Mouse (Mus musculus) forebrain, embryonic 15.5 days (tissue): ENCODE results near the gene Actb. TPM values are rescaled to one million over a fixed set of nuclear protein-coding genes. Genes with fewer than 3 reads are reported as not detected.

Experiments
- ATAC-seq: fragments of 200-750 bp; cut with Nextera tagmentation; replicated peaks from 2 replicates; pipeline ENCODE4 v1.8.0; 2017; ENCODE audit warnings: mild to moderate bottlenecking, moderate TSS enrichment, moderate library complexity
- H3K27ac ChIP-seq: fragments of 300-500 bp; sonication (generic); replicated peaks from 2 replicates; pipeline ENCODE4 v1.5.1; 2015; ENCODE audit warnings: mild to moderate bottlenecking, inconsistent platforms
- H3K27me3 ChIP-seq: fragments of 300-500 bp; sonication (generic); 2 replicates; pipeline ENCODE4 v1.6.1; 2015; ENCODE audit warnings: inconsistent platforms
- H3K36me3 ChIP-seq: fragments of 300-500 bp; sonication (generic); 2 replicates; pipeline ENCODE4 v1.6.1; 2015; ENCODE audit warnings: mild to moderate bottlenecking, inconsistent platforms
- H3K4me1 ChIP-seq: fragments of 300-500 bp; sonication (generic); 2 replicates; pipeline ENCODE4 v1.6.1; 2015; ENCODE audit warnings: inconsistent platforms
- H3K4me2 ChIP-seq: fragments of 300-500 bp; sonication (generic); replicated peaks from 2 replicates; pipeline ENCODE4 v1.6.1; 2015; ENCODE audit warnings: mild to moderate bottlenecking, inconsistent platforms
- H3K4me3 ChIP-seq: fragments of 300-500 bp; sonication (generic); 2 replicates; pipeline ENCODE4 v1.5.1; 2015; ENCODE audit warnings: mild to moderate bottlenecking, inconsistent platforms
- H3K9ac ChIP-seq: fragments of 300-500 bp; sonication (generic); replicated peaks from 2 replicates; pipeline ENCODE4 v1.6.1; 2015; ENCODE audit warnings: mild to moderate bottlenecking, inconsistent platforms
- H3K9me3 ChIP-seq: fragments of 300-500 bp; sonication (generic); 2 replicates; pipeline ENCODE4 v1.6.1; 2016; ENCODE audit warnings: inconsistent platforms
- WGBS: fragments of 180-500 bp; shearing (Covaris S2); methylation state at CpG from one replicate; pipeline ENCODE4 v1.1.7; 2015; ENCODE audit warnings: mixed read lengths; 5-methylcytosine and 5-hydroxymethylcytosine counted together
- polyA plus RNA-seq: library from polyadenylated mRNA; unstranded; fragments of >200 nt; fragmentation: Nextera tagmentation; extraction: Ambion mirVana; gene quantifications from 2 replicates; pipeline ENCODE4 v1.2.1, GENCODE M21; 2015

The Actb gene
- polyA plus RNA-seq, 1 experiment from 2014 or later, result 16,767 TPM

DNA sequence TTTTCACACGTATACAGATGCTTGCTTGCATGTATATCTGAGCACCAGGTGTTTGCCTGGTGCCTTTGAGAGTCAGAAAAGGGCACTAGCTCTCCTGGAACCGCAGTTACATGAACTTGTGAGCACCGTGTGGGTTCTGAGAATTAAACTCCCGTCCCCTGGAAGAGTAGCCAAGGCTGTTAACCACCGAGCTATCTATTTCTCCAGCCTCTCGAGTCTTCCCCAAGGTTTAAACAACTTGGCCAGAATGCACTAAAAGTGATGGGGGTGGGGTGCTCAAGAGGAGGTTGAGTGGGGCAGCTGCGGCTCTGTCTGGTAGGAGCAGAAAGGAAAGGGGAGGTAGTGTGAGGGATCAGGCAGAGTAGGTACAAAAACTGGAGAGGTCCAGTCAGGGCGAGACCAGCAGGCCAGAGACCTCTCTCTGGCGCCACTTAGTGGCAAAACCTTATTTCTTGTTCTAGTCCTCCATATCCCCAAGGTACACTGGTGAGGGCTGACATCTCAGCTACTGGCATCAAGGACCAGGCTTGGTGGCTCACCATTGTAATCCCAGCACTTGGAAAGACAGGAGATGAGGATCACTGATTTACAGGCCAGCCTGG is 25.6 kb upstream of the Actb start:
- ATAC-seq, result peak; percentile 38
- Histone ChIP-seq H3K4me3 (no peak overlapping the region), H3K9ac (no peak overlapping the region), H3K4me1 (peaks cover 12% of the 10 kb centered on the region), H3K36me3 (no peaks in the 10 kb centered on the region), H3K4me2 (no peak overlapping the region), H3K27me3 (no peaks in the 10 kb centered on the region), H3K9me3 (no peaks in the 10 kb centered on the region), H3K27ac (no peak overlapping the region)
- WGBS, result 28% methylated on average over 9 of the region's 9 CpGs

DNA sequence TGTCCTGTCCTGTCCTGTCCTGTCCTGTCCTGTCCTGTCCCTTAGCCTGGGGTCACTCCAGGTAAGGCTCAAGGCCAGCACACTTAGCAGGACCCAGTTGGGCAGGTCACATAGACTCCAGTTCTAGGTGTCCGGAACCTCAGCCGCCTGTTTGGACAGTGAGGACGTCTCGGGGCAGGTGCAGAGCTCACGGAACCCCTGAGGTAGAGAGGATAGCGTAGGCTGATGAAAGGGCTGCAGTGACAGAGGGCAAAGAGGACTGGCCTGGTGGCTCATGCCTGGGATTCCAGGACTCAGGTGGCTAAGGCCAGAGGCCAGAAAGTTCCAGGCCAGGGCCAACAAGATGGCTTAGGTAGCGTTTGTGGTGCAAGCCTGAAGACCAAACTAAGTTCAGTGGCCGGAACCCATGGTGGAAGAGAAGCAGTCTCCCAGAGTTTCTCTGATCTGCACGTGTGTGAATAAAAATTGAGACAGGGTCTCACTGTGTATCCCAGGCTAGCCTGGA is 24.7 kb upstream of the Actb start:
- Histone ChIP-seq H3K27ac (no peak overlapping the region), H3K9ac (no peak overlapping the region), H3K4me2 (no peak overlapping the region), H3K4me1 (peaks cover 16% of the 10 kb centered on the region), H3K36me3 (no peaks in the 10 kb centered on the region), H3K27me3 (no peaks in the 10 kb centered on the region), H3K4me3 (no peak overlapping the region), H3K9me3 (no peaks in the 10 kb centered on the region)
- WGBS, result 87% methylated on average over 9 of the region's 9 CpGs
- no peak for ATAC-seq

DNA sequence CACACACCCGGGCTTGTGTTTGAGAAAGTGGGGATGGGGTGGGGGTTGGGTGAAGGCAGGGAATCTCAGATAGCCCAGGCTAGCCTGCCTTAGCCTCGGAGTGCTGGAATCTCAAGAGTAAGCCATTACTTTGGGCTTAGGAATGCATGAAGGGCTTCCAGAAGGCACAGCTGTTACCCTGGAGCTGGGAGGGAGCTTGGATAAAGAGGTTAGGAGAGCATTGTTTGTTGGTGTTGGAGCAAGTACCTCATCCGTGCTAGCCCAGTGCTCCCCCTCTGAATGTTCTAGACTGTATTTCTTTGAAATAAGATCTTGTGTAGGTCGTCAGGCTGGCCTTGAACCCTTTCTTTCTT is 22.8 kb upstream of the Actb start:
- H3K27me3 ChIP-seq, result no peaks in the 10 kb centered on the region
- no peak overlapping the region; the same call in 1 of the 2 replicates for H3K27ac ChIP-seq
- peak overlapping the region; percentile 37 for H3K4me3 ChIP-seq
- peak overlapping the region; percentile 42 for H3K9ac ChIP-seq
- WGBS, result 17% methylated on average over 4 of the region's 4 CpGs
- H3K36me3 ChIP-seq, result no peaks in the 10 kb centered on the region
- H3K9me3 ChIP-seq, result no peaks in the 10 kb centered on the region
- H3K4me1 ChIP-seq, result peaks cover 12% of the 10 kb centered on the region
- ATAC-seq, result no peak
- peak overlapping the region; percentile 46 for H3K4me2 ChIP-seq

DNA sequence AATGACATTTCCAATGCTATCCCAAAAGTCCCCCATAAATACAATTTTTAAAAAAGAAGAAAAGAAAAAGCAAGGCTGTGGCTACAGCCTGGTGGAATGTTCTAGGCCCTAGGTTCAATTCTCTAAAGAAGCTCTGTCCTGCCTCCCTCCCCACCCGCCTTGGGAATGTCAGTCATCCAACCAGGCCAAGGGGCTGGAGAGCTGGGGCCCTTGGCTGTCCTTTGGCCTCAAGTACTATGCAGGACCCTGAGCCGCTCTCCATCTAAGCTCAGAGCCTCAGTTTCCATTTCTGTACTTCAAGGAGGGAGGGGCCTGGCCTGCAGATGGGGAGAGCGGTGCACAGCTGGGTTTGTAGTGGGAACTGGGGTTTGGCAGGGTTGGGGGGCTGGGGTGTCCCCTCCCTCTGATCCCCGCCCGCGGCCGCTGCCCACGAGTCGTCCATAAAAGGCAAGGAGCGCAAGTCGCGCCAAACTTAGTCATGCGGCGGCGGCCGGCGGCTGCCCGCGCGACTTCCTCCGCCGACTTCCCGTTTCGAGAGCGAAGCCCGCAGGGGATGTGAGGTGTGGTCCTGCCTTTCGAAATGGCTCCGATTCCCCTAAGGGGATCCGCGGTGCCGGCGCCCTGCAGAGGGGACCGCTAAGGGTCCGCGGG is 22.3 kb upstream of the Actb start:
- H3K9me3 ChIP-seq, result no peaks in the 10 kb centered on the region
- H3K9ac ChIP-seq, result peak overlapping the region; percentile 42
- H3K27ac ChIP-seq, result no peak overlapping the region; the same call in 1 of the 2 replicates
- peaks cover 12% of the 10 kb centered on the region for H3K4me1 ChIP-seq
- H3K36me3 ChIP-seq, result no peaks in the 10 kb centered on the region
- peak overlapping the region; percentile 46 for H3K4me2 ChIP-seq
- WGBS, result 3% methylated on average over 35 of the region's 35 CpGs
- ATAC-seq, result no peak
- peak overlapping the region; percentile 37 for H3K4me3 ChIP-seq
- no peaks in the 10 kb centered on the region for H3K27me3 ChIP-seq

DNA sequence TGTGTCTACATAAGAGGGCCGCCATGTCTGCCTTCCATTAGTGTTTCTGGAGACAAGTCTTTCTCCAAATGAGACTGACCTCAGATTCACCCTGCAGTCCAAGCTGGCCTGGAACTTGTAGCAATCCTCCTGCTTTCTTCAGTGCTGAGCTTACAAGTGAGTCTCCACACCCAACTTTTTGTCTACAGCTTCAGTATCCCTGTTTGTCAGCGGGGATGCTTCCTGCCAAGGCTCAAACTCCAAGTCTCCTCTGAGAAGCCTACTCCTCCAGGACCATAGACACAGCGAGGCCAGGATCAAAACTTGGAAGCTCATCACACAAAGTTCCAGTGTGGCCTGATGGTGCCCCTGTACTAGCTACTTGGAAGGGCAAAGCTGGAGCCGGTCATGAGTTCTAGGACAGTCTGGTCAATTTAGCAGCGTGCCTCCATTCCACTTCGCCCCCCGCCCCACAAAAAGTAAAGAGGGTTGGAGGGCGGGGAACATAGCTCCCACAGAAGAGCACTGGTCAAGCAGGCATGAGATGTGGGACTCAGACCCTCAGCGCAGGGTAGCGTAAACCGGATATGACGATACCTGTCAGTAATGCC is 20.9 kb upstream of the Actb start:
- WGBS, result 96% methylated on average over 12 of the region's 12 CpGs
- H3K4me3 ChIP-seq, result no peak overlapping the region
- H3K9ac ChIP-seq, result no peak overlapping the region
- no peaks in the 10 kb centered on the region for H3K27me3 ChIP-seq
- no peaks in the 10 kb centered on the region for H3K36me3 ChIP-seq
- ATAC-seq, result no peak
- H3K4me1 ChIP-seq, result peaks cover 12% of the 10 kb centered on the region
- no peak overlapping the region for H3K27ac ChIP-seq
- H3K9me3 ChIP-seq, result no peaks in the 10 kb centered on the region
- no peak overlapping the region for H3K4me2 ChIP-seq

DNA sequence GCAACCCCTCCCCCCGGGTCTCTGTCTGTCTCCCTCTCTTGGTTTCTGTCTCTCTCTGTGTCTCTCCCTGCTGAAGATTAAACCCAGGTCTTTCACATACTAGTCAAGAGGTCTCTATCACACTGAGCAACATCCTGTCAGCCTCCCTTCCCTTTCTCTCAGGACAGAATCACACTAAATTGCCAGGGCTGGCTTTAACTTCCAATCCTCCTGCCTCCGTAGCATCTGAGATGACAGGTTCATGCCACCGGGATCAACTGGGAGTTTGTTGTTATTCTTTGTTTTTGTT is 20.3 kb upstream of the Actb start:
- H3K4me2 ChIP-seq, result no peak overlapping the region
- peaks cover 12% of the 10 kb centered on the region for H3K4me1 ChIP-seq
- 60% methylated on average over 3 of the region's 3 CpGs for WGBS
- H3K36me3 ChIP-seq, result no peaks in the 10 kb centered on the region
- no peaks in the 10 kb centered on the region for H3K27me3 ChIP-seq
- no peak for ATAC-seq
- no peak overlapping the region for H3K4me3 ChIP-seq
- no peaks in the 10 kb centered on the region for H3K9me3 ChIP-seq
- H3K9ac ChIP-seq, result no peak overlapping the region
- H3K27ac ChIP-seq, result 0 out of 2 replicates have a peak overlapping the region, but pooled peaks have one; percentile 23

DNA sequence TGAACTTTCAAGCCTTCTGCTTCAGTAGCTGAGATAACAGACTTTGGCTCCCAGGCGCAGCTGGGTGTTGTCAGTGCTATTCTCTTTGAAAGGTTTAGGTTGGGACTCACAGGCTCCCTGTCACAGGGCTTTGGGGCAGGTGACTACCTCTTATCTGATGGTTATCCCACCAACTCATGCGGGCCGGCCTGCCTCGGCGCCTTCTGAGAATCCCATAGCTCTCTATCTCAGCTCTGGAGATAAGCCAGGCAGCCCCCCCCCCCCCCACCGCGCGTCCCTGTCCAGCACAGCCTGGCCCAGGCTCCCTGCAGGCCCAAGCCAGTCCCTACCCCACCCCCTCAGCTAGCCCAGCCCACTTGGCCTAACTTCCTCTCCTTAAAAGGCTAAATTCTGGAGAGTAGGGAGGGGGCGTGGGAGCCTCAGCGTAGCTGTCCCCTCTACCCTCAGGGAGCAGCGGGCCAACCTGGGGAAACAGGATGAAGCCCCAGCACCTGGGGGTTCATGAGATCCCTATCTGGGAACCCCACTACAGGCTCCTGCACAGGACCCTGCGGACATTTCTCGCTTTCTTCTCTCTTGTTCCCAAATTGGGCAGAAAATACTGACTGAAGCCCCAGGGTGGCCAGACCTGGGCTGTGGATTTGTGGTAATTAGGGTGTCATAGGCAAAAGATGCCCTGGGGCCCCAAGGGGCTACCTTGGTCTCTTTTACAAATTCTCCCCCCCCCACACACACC is 19.8 kb upstream of the Actb start:
- H3K9ac ChIP-seq, result no peak overlapping the region

DNA sequence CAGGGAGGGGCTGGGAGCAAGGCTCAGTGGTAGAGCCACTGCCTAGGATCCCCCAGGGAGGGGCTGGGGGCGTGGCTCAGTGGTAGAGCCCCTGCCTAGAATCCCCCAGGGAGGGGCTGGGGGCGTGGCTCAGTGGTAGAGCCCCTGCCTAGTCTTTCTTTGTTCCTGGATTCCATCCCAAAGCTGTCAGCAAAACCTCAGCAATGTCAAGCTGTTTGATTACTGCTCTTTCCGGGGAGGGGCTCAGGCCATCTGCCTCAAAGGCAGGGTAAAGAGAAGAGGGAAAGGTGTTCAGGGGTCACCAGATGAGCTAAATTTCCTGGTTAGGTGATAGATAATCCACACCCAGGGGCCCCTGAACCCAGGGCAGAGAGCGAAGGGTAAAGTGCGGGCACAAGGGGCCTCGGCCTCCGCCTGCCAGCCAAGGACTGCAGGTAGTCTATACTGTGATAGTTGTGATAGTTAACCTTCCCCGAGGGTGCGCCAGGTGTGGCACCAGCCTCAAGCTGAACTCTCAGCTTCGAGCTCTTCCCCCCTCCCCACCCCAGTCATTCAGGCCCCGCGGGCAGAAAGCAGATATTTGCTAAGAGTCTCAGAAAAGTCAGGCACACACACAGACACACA is 17.9 kb upstream of the Actb start:
- H3K27me3 ChIP-seq, result no peaks in the 10 kb centered on the region
- peaks cover 12% of the 10 kb centered on the region for H3K4me1 ChIP-seq
- no peaks in the 10 kb centered on the region for H3K9me3 ChIP-seq
- no peak overlapping the region for H3K4me2 ChIP-seq
- no peak overlapping the region for H3K27ac ChIP-seq
- no peaks in the 10 kb centered on the region for H3K36me3 ChIP-seq
- no peak for ATAC-seq
- no peak overlapping the region for H3K9ac ChIP-seq
- WGBS, result 79% methylated on average over 12 of the region's 12 CpGs
- no peak overlapping the region for H3K4me3 ChIP-seq

More for the DNA sequence above, 19.8 kb upstream of the Actb start:
- Histone ChIP-seq H3K27ac (peak overlapping the region; percentile 23; the same call in 1 of the 2 replicates), H3K4me2 (no peak overlapping the region), H3K36me3 (no peaks in the 10 kb centered on the region), H3K4me1 (peaks cover 12% of the 10 kb centered on the region), H3K9me3 (no peaks in the 10 kb centered on the region), H3K27me3 (no peaks in the 10 kb centered on the region), H3K4me3 (no peak overlapping the region)
- no peak for ATAC-seq
- WGBS, result 14% methylated on average over 13 of the region's 13 CpGs

DNA sequence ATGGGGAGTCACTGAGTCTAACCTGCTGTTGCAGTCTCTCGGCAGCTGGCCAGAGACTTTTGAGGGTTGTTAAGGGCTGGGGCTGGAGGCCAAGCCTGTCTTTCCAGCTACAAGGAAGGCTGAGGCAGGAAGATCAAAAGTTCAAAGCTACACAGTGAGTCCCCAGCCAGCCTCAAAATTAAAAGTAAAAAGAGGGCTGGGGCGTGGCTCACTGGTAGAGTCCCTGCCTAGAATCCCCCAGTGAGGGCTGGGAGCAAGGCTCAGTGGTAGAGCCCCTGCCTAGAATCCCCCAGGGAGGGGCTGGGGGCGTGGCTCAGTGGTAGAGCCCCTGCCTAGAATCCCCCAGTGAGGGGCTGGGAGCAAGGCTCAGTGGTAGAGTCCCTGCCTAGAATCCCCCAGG is 17.2 kb upstream of the Actb start:
- Histone ChIP-seq H3K4me3 (no peak overlapping the region), H3K9me3 (no peaks in the 10 kb centered on the region), H3K9ac (no peak overlapping the region), H3K27me3 (no peaks in the 10 kb centered on the region), H3K27ac (no peak overlapping the region), H3K36me3 (no peaks in the 10 kb centered on the region), H3K4me2 (no peak overlapping the region), H3K4me1 (peaks cover 7% of the 10 kb centered on the region)
- WGBS, result 84% methylated on average over 3 of the region's 3 CpGs
- no peak for ATAC-seq

DNA sequence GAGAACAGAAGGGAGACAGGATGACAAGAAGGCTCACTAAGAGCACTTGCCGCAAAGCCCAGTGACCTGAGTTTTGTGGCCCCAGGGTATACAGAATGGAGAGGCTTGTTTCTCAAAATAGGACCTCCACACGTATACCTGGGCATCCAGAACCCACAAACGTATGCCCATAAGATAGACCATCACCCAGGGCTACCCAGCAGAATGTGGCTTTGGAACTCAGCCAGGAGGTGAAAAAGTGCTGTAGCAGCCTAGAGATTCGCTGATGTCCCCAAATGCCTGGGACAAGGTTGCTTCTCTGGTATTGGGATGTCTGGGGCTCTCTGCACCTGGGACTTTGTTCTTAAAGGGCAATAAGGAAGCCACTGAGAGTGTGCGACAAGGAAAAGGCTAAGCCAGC is 15.7 kb upstream of the Actb start:
- H3K4me2 ChIP-seq, result no peak overlapping the region
- H3K9ac ChIP-seq, result no peak overlapping the region
- no peak overlapping the region for H3K27ac ChIP-seq
- H3K4me3 ChIP-seq, result no peak overlapping the region
- 81% methylated on average over 5 of the region's 5 CpGs for WGBS
- no peaks in the 10 kb centered on the region for H3K27me3 ChIP-seq
- H3K36me3 ChIP-seq, result no peaks in the 10 kb centered on the region
- no peaks in the 10 kb centered on the region for H3K9me3 ChIP-seq
- H3K4me1 ChIP-seq, result 0 out of 2 replicates have a peak, but pooled peaks cover 6% of the 10 kb centered on the region
- ATAC-seq, result no peak

DNA sequence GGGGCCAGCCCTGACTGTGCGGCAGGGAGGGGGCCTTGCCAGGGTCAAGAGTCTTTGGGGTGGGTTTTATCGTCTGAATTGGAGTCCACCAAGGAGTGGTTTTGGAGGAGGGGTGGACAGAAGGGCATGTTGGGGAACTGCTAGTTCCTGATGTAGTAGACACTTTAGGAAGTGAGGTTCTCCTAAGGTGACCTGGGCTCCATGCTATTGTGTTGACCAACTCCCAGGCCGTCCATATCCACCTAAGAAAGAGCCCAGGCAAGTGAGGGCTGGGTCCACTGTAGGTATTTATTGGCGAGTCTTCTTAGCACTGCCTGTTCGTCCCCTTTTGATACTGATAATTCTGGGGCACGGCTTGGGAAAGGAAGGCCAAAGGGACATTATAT is 14.5 kb upstream of the Actb start:
- no peak overlapping the region for H3K4me2 ChIP-seq
- H3K4me3 ChIP-seq, result no peak overlapping the region
- no peaks in the 10 kb centered on the region for H3K27me3 ChIP-seq
- 85% methylated on average over 6 of the region's 6 CpGs for WGBS
- H3K36me3 ChIP-seq, result no peaks in the 10 kb centered on the region
- no peak for ATAC-seq
- H3K4me1 ChIP-seq, result no peaks in the 10 kb centered on the region
- H3K9me3 ChIP-seq, result no peaks in the 10 kb centered on the region
- no peak overlapping the region for H3K27ac ChIP-seq
- H3K9ac ChIP-seq, result no peak overlapping the region
